Mouse (Mus musculus) right cerebral cortex, postnatal 36 days (tissue): ENCODE data around the gene Rapsn.
"Not testable (repeated sequence)": the region's sequence is repeated elsewhere in the genome, so short reads cannot be mapped to it uniquely, and the experiment has no call there.

Source experiments
- DNase-seq, 2 experiments: peaks; one replicate each; pipeline ENCODE4 v3.0.0; 2022; ENCODE audit warnings: low spot score in 2 of 2, mixed read lengths in 1 of 2

Rapsn gene

GRCm38 (mm10) chr2:91035385-91035784, at the start of gene Rapsn:
Rapsn (plus strand) TSS chr2:91035620.
- DNase-seq: no peak

GRCm38 (mm10) chr2:90986055-90986454, 49.4 kb upstream of the Rapsn start:
- DNase-seq: no peak

- no peak for DNase-seq
Measured at GRCm38 (mm10) chr2:91008536-91008935, 26.9 kb upstream of the Rapsn start.

- no peak for DNase-seq
Measured at GRCm38 (mm10) chr2:91013881-91014280, 21.5 kb upstream of the Rapsn start.

GRCm38 (mm10) chr2:91015386-91015785, 20.0 kb upstream of the Rapsn start:
- no peak for DNase-seq

GRCm38 (mm10) chr2:91018061-91018788, 17.2 kb upstream of the Rapsn start:
- DNase-seq: peak in 1 of 2 experiments; percentile 27

GRCm38 (mm10) chr2:91019911-91020310, 15.5 kb upstream of the Rapsn start:
- no peak for DNase-seq

GRCm38 (mm10) chr2:91022266-91022665, 13.2 kb upstream of the Rapsn start:
- not testable (repeated sequence) for DNase-seq

- DNase-seq: no peak
Measured at GRCm38 (mm10) chr2:91023131-91023530, 12.3 kb upstream of the Rapsn start.

GRCm38 (mm10) chr2:91023956-91024355, 11.5 kb upstream of the Rapsn start:
- no peak for DNase-seq

- peak; percentile 28 to 30 for DNase-seq
Measured at GRCm38 (mm10) chr2:91025081-91025516, 10.3 kb upstream of the Rapsn start.

- DNase-seq: no peak
Measured at GRCm38 (mm10) chr2:91026491-91026890, 8.9 kb upstream of the Rapsn start.

- DNase-seq: no peak
Measured at GRCm38 (mm10) chr2:91027391-91028214, 7.8 kb upstream of the Rapsn start.

- no peak for DNase-seq
Measured at GRCm38 (mm10) chr2:91031216-91031615, 4.2 kb upstream of the Rapsn start.

- DNase-seq: no peak
Measured at GRCm38 (mm10) chr2:91033000-91033399, 2.4 kb upstream of the Rapsn start.

- no peak for DNase-seq
Measured at GRCm38 (mm10) chr2:91041786-91042185, 6.4 kb downstream of the Rapsn start.

GRCm38 (mm10) chr2:91042651-91043398, 7.4 kb downstream of the Rapsn start:
- DNase-seq: no peak

- no peak for DNase-seq
Measured at GRCm38 (mm10) chr2:91044727-91045126, 9.3 kb downstream of the Rapsn start.

- DNase-seq: not testable (repeated sequence)
Measured at GRCm38 (mm10) chr2:91045805-91046204, 10.4 kb downstream of the Rapsn start.

GRCm38 (mm10) chr2:91047359-91047758, 11.9 kb downstream of the Rapsn start:
- DNase-seq: no peak

- DNase-seq: no peak
Measured at GRCm38 (mm10) chr2:91051917-91052316, 16.5 kb downstream of the Rapsn start.

- no peak for DNase-seq
Measured at GRCm38 (mm10) chr2:91052752-91053151, 17.3 kb downstream of the Rapsn start.
